Mouse (Mus musculus) retina, embryonic 14.5 days (tissue): ENCODE results near the gene Map7.

Experiments used
- DNase-seq: peaks from one replicate; pipeline ENCODE4 v3.0.0-alpha.2; 2015; ENCODE audit warnings: low spot score

Map7 gene

GRCm38 (mm10) chr10:20186800-20187273 lies 38.6 kb downstream of the Map7 start:
- no peak for DNase-seq

- no peak for DNase-seq
Observed at GRCm38 (mm10) chr10:20190139-20190747, 42.0 kb downstream of the Map7 start.

- DNase-seq, result peak; percentile 77
Observed at GRCm38 (mm10) chr10:20194847-20195540, 46.7 kb downstream of the Map7 start.

- no peak for DNase-seq
Observed at GRCm38 (mm10) chr10:20197039-20197438, 48.8 kb downstream of the Map7 start.

- DNase-seq, result peak; percentile 64
Observed at GRCm38 (mm10) chr10:20198968-20199737, 50.9 kb downstream of the Map7 start.

- DNase-seq, result peak; percentile 66
Observed at GRCm38 (mm10) chr10:20201236-20201635, 53.0 kb downstream of the Map7 start.

GRCm38 (mm10) chr10:20202171-20202570 lies 53.9 kb downstream of the Map7 start:
- no peak for DNase-seq

GRCm38 (mm10) chr10:20202818-20203217 lies 54.5 kb downstream of the Map7 start:
- DNase-seq, result no peak

GRCm38 (mm10) chr10:20203502-20203901 lies 55.2 kb downstream of the Map7 start:
- no peak for DNase-seq

GRCm38 (mm10) chr10:20204696-20205431 lies 56.6 kb downstream of the Map7 start:
- DNase-seq, result peak; percentile 77

- DNase-seq, result no peak
Observed at GRCm38 (mm10) chr10:20206966-20207365, 58.7 kb downstream of the Map7 start.

GRCm38 (mm10) chr10:20209609-20210341 lies 61.5 kb downstream of the Map7 start:
- DNase-seq, result no peak

- DNase-seq, result no peak
Observed at GRCm38 (mm10) chr10:20214418-20214817, 66.1 kb downstream of the Map7 start.

- no peak for DNase-seq
Observed at GRCm38 (mm10) chr10:20216982-20217381, 68.7 kb downstream of the Map7 start.

- DNase-seq, result no peak
Observed at GRCm38 (mm10) chr10:20218866-20219265, 70.6 kb downstream of the Map7 start.

- DNase-seq, result no peak
Observed at GRCm38 (mm10) chr10:20219538-20219937, 71.3 kb downstream of the Map7 start.

GRCm38 (mm10) chr10:20220443-20221071 lies 72.3 kb downstream of the Map7 start:
- no peak for DNase-seq

- DNase-seq, result no peak
Observed at GRCm38 (mm10) chr10:20222011-20222410, 73.7 kb downstream of the Map7 start.

- DNase-seq, result no peak
Observed at GRCm38 (mm10) chr10:20226728-20227127, 78.5 kb downstream of the Map7 start.

GRCm38 (mm10) chr10:20230026-20230425 lies 81.8 kb downstream of the Map7 start:
- DNase-seq, result no peak

GRCm38 (mm10) chr10:20233451-20233850 lies 85.2 kb downstream of the Map7 start:
- DNase-seq, result no peak
